Mouse (Mus musculus) MEL (cell line): ENCODE measurements around the gene Hc. TPM values are rescaled to one million over a fixed set of nuclear protein-coding genes. Genes with fewer than 3 reads are reported as not detected.

ENCODE experiments used
- DNase-seq: peaks from one replicate; pipeline ENCODE4 v3.0.0; 2011; ENCODE audit warnings: low read depth, low spot score
- H3K27ac ChIP-seq: 2 replicates; pipeline ENCODE4 v1.5.1; 2012; ENCODE audit warnings: low read depth, mild to moderate bottlenecking, control low read depth, low read length, moderate library complexity; ENCODE audit not compliant: control insufficient read depth
- H3K27me3 ChIP-seq, 2 experiments: fragments of 150-350 bp in 1 of 2; sonication (generic) in 1 of 2; 2 replicates each; pipeline ENCODE4 v1.6.1; 2012; ENCODE audit warnings: low read length in 2 of 2, mild to moderate bottlenecking in 2 of 2, improper control_type of control experiment in 1 of 2, moderate library complexity in 1 of 2; ENCODE audit not compliant: insufficient read depth in 2 of 2, control insufficient read depth in 1 of 2
- H3K36me3 ChIP-seq, 2 experiments: 2 replicates each; pipeline ENCODE4 v1.6.1; 2012 to 2014; ENCODE audit warnings: low read length in 2 of 2, improper control_type of control experiment in 1 of 2, inconsistent platforms in 1 of 2, mild to moderate bottlenecking in 1 of 2; ENCODE audit not compliant: insufficient read depth in 2 of 2, control insufficient read depth in 1 of 2
- H3K4me1 ChIP-seq, 2 experiments: fragments of 150-350 bp in 1 of 2; sonication (generic) in 1 of 2; 2 replicates each; pipeline ENCODE4 v1.6.1; 2012; ENCODE audit warnings: low read length in 2 of 2, improper control_type of control experiment in 1 of 2, mild to moderate bottlenecking in 1 of 2; ENCODE audit not compliant: insufficient read depth in 2 of 2, control insufficient read depth in 1 of 2
- H3K4me3 ChIP-seq, 2 experiments: fragments of 150-350 bp in 1 of 2; sonication (generic) in 1 of 2; 2 replicates each; pipeline ENCODE4 v1.5.1; 2012; ENCODE audit warnings: low read depth in 2 of 2, low read length in 2 of 2, mild to moderate bottlenecking in 2 of 2, moderate library complexity in 2 of 2, control low read depth in 1 of 2, improper control_type of control experiment in 1 of 2; ENCODE audit not compliant: control insufficient read depth in 1 of 2, insufficient read depth in 1 of 2
- H3K79me2 ChIP-seq: 2 replicates; pipeline ENCODE4 v1.6.1; 2012; ENCODE audit warnings: mild to moderate bottlenecking, low read length, moderate library complexity; ENCODE audit not compliant: control insufficient read depth, poor library complexity, insufficient read depth
- H3K9ac ChIP-seq: 2 replicates; pipeline ENCODE4 v1.6.1; 2012; ENCODE audit warnings: low read depth, mild to moderate bottlenecking, control low read depth, low read length, moderate library complexity; ENCODE audit not compliant: control insufficient read depth, poor library complexity, severe bottlenecking
- H3K9me3 ChIP-seq: fragments of 150-350 bp; sonication (generic); replicated peaks from 2 replicates; pipeline ENCODE4 v1.6.1; 2012; ENCODE audit warnings: mild to moderate bottlenecking, low read length, improper control_type of control experiment, moderate library complexity; ENCODE audit not compliant: insufficient read depth
- CHD1 ChIP-seq: IDR thresholded peaks from 2 replicates; pipeline ENCODE4 v1.6.1; 2012; ENCODE audit warnings: low read depth, mild to moderate bottlenecking, inconsistent platforms, low read length, improper control_type of control experiment
- E2F4 ChIP-seq: IDR thresholded peaks from 2 replicates; pipeline ENCODE4 v1.6.1; 2011; ENCODE audit warnings: low read depth, low read length, improper control_type of control experiment, borderline replicate concordance
- ELF1 ChIP-seq: IDR thresholded peaks from 2 replicates; pipeline ENCODE4 v1.6.1; 2014; ENCODE audit warnings: low read depth, mild to moderate bottlenecking, inconsistent platforms, low read length, improper control_type of control experiment, moderate library complexity
- EP300 ChIP-seq, 2 experiments: IDR thresholded peaks; 2 replicates each; pipeline ENCODE4 v1.6.1; 2011; ENCODE audit warnings: improper control_type of control experiment in 2 of 2, low read length in 2 of 2, low read depth in 1 of 2, mild to moderate bottlenecking in 1 of 2
- ETS1 ChIP-seq: IDR thresholded peaks from 2 replicates; pipeline ENCODE4 v1.6.1; 2012; ENCODE audit warnings: low read depth, mild to moderate bottlenecking, inconsistent platforms, low read length, improper control_type of control experiment, moderate library complexity
- GABPA ChIP-seq: IDR thresholded peaks from 2 replicates; pipeline ENCODE4 v1.6.1; 2012; ENCODE audit warnings: low read depth, mild to moderate bottlenecking, inconsistent platforms, low read length, improper control_type of control experiment, moderate library complexity
- HCFC1 ChIP-seq: IDR thresholded peaks from 2 replicates; pipeline ENCODE4 v1.6.1; 2012; ENCODE audit warnings: low read depth, mild to moderate bottlenecking, inconsistent platforms, low read length, improper control_type of control experiment, moderate library complexity
- MAX ChIP-seq: IDR thresholded peaks from 2 replicates; pipeline ENCODE4 v1.6.1; 2011; ENCODE audit warnings: low read length, improper control_type of control experiment
- MAZ ChIP-seq: IDR thresholded peaks from 2 replicates; pipeline ENCODE4 v1.6.1; 2012; ENCODE audit warnings: low read depth, mild to moderate bottlenecking, inconsistent platforms, low read length, improper control_type of control experiment
- MYB ChIP-seq: IDR thresholded peaks from 2 replicates; pipeline ENCODE4 v1.6.1; 2011; ENCODE audit warnings: mild to moderate bottlenecking, low read depth, low read length, improper control_type of control experiment
- NELFE ChIP-seq: IDR thresholded peaks from 2 replicates; pipeline ENCODE4 v1.6.1; 2011; ENCODE audit warnings: low read depth, low read length, improper control_type of control experiment
- NRF1 ChIP-seq: IDR thresholded peaks from 2 replicates; pipeline ENCODE4 v1.6.1; 2014; ENCODE audit warnings: low read depth, mild to moderate bottlenecking, inconsistent platforms, low read length, improper control_type of control experiment, moderate library complexity; ENCODE audit not compliant: poor library complexity, insufficient read depth, severe bottlenecking
- POLR2A ChIP-seq, 2 experiments: IDR thresholded peaks; 2 replicates each; pipeline ENCODE4 v1.6.1; 2011 to 2012; ENCODE audit warnings: low read length in 2 of 2, mild to moderate bottlenecking in 2 of 2, control low read depth in 1 of 2, improper control_type of control experiment in 1 of 2, low read depth in 1 of 2, moderate library complexity in 1 of 2; ENCODE audit not compliant: control insufficient read depth in 1 of 2, insufficient read depth in 1 of 2, poor library complexity in 1 of 2
- RAD21 ChIP-seq: IDR thresholded peaks from 2 replicates; pipeline ENCODE4 v1.6.1; 2011; ENCODE audit warnings: mild to moderate bottlenecking, low read depth, low read length, improper control_type of control experiment
- SIN3A ChIP-seq: IDR thresholded peaks from 2 replicates; pipeline ENCODE4 v1.6.1; 2012; ENCODE audit warnings: low read length, improper control_type of control experiment, inconsistent platforms
- TAL1 ChIP-seq: IDR thresholded peaks from 2 replicates; pipeline ENCODE4 v1.6.1; 2012; ENCODE audit warnings: mild to moderate bottlenecking, inconsistent platforms, low read length, moderate library complexity, mixed read lengths
- TCF12 ChIP-seq: IDR thresholded peaks from 2 replicates; pipeline ENCODE4 v1.6.1; 2014; ENCODE audit warnings: low read depth, mild to moderate bottlenecking, inconsistent platforms, low read length, improper control_type of control experiment, moderate library complexity
- USF1 ChIP-seq: IDR thresholded peaks from 2 replicates; pipeline ENCODE4 v1.6.1; 2014; ENCODE audit warnings: low read depth, mild to moderate bottlenecking, inconsistent platforms, low read length, improper control_type of control experiment, moderate library complexity
- ZC3H11A ChIP-seq: IDR thresholded peaks from 2 replicates; pipeline ENCODE4 v1.6.1; 2012; ENCODE audit warnings: low read depth, mild to moderate bottlenecking, inconsistent platforms, low read length, improper control_type of control experiment
- ZMIZ1 ChIP-seq: IDR thresholded peaks from 2 replicates; pipeline ENCODE4 v1.6.1; 2012; ENCODE audit warnings: low read depth, mild to moderate bottlenecking, inconsistent platforms, low read length, improper control_type of control experiment, moderate library complexity
- ZNF384 ChIP-seq: IDR thresholded peaks from 2 replicates; pipeline ENCODE4 v1.6.1; 2012; ENCODE audit warnings: low read depth, mild to moderate bottlenecking, inconsistent platforms, low read length, improper control_type of control experiment
- polyA plus RNA-seq, 2 experiments: library from polyadenylated mRNA; stranded (reverse) in 1 of 2; unstranded in 1 of 2; fragments of >175 nt in 1 of 2; fragments of >200 nt in 1 of 2; gene quantifications; 2 replicates each; pipeline versions ENCODE4 v1.2.1 to v1.2.4; 2012; ENCODE audit warnings: low replicate concordance in 2 of 2, low read depth in 1 of 2; ENCODE audit not compliant: insufficient read length in 2 of 2, insufficient read depth in 1 of 2, missing spikeins in 1 of 2
- total RNA-seq: library from RNA; depleted of rRNA; stranded (reverse); fragments of 300-350 nt; gene quantifications from 2 replicates; pipeline ENCODE4 v1.2.3, GENCODE M21; 2012

Gene Hc
- total and polyA plus RNA-seq, 3 experiments = not detected

- Histone ChIP-seq H3K27ac (no peak overlapping the region), H3K4me3 (no peak overlapping the region)
Measured at GRCm38 (mm10) chr2:34943556-34944120, 117.6 kb downstream of the Hc start.

GRCm38 (mm10) chr2:34941061-34941675 is 120.1 kb downstream of the Hc start:
- H3K79me2 ChIP-seq = no peaks in the 10 kb centered on the region
- no peak overlapping the region for H3K9ac ChIP-seq
- H3K4me1 ChIP-seq = no peaks in the 10 kb centered on the region
- no peak overlapping the region for H3K4me3 ChIP-seq
- no peak overlapping the region for H3K27ac ChIP-seq
- TF ChIP-seq NELFE (no peak), TCF12 (no peak), E2F4 (no peak), ELF1 (no peak), TAL1 (no peak), ZC3H11A (no peak), CHD1 (no peak), MYB (no peak)
- peaks cover 6 to 13% of the 10 kb centered on the region in 2 experiments for H3K27me3 ChIP-seq
- DNase-seq = no peak
- H3K9me3 ChIP-seq = no peaks in the 10 kb centered on the region
- no peaks in the 10 kb centered on the region for H3K36me3 ChIP-seq

More at GRCm38 (mm10) chr2:34943556-34944120, 117.6 kb downstream of the Hc start:
- Histone ChIP-seq H3K36me3 (no peaks in the 10 kb centered on the region), H3K4me1 (no peaks in the 10 kb centered on the region), H3K9ac (no peak overlapping the region), H3K27me3 (peaks cover 5 to 13% of the 10 kb centered on the region in 2 experiments), H3K79me2 (no peaks in the 10 kb centered on the region), H3K9me3 (no peaks in the 10 kb centered on the region)
- TF ChIP-seq MAX = no peak
- TF ChIP-seq ZC3H11A = no peak
- no peak for TF ChIP-seq POLR2A (IDR thresholded peaks at IDR 0.05; ENCODE audit: control insufficient read depth in 1 of 2, insufficient read depth in 1 of 2, low read depth in 1 of 2, low read length in 2 of 2, poor library complexity in 1 of 2)
- TF ChIP-seq EP300 (IDR thresholded peaks at IDR 0.05; ENCODE audit: low read depth in 1 of 2, low read length in 2 of 2) = no peak
- no peak for TF ChIP-seq HCFC1
- TF ChIP-seq GABPA = no peak
- TF ChIP-seq CHD1 = no peak
- TF ChIP-seq SIN3A = no peak
- no peak for TF ChIP-seq ELF1
- TF ChIP-seq ZNF384 = no peak
- no peak for TF ChIP-seq MYB
- no peak for TF ChIP-seq MAZ
- no peak for TF ChIP-seq RAD21
- no peak for TF ChIP-seq ZMIZ1
- TF ChIP-seq ETS1 = no peak
- no peak for TF ChIP-seq NRF1
- TF ChIP-seq USF1 = no peak
- DNase-seq = no peak
